Mouse (Mus musculus) adrenal gland, postnatal 25 days (tissue): Measurements from ENCODE around the gene Cyb5r1. TPM values are rescaled to one million over a fixed set of nuclear protein-coding genes. Genes with fewer than 3 reads are reported as not detected.
A peak's percentile ranks its signal among the peaks of the same experiment; 100 is the strongest.

Experiments
- DNase-seq: peaks from one replicate; pipeline ENCODE4 v3.0.0; 2021; ENCODE audit warnings: mixed read lengths
- long read RNA-seq: library from polyadenylated mRNA; stranded (forward); transcript quantifications from one replicate; pipeline ENCODE4 v2.0.0, GENCODE M21; 2021
- total RNA-seq: library from RNA; stranded (reverse); gene quantifications from 2 replicates; pipeline ENCODE4 v1.2.3, GENCODE M21; 2021

Cyb5r1 gene
- total RNA-seq = 51.2 and 62.0 TPM in 2 replicates
- long read RNA-seq, transcript Cyb5r1-205 (9 exons, 2,420 nt) = minor isoform, 6 of 45 reads
- long read RNA-seq, transcript Cyb5r1-201 (9 exons, 1,837 nt) = major isoform, 30 of 45 reads
- long read RNA-seq, partial matches to known transcripts = 6 of 45 reads
- long read RNA-seq, other reads (novel, unspliced or antisense) = 2 of 45 reads

DNA sequence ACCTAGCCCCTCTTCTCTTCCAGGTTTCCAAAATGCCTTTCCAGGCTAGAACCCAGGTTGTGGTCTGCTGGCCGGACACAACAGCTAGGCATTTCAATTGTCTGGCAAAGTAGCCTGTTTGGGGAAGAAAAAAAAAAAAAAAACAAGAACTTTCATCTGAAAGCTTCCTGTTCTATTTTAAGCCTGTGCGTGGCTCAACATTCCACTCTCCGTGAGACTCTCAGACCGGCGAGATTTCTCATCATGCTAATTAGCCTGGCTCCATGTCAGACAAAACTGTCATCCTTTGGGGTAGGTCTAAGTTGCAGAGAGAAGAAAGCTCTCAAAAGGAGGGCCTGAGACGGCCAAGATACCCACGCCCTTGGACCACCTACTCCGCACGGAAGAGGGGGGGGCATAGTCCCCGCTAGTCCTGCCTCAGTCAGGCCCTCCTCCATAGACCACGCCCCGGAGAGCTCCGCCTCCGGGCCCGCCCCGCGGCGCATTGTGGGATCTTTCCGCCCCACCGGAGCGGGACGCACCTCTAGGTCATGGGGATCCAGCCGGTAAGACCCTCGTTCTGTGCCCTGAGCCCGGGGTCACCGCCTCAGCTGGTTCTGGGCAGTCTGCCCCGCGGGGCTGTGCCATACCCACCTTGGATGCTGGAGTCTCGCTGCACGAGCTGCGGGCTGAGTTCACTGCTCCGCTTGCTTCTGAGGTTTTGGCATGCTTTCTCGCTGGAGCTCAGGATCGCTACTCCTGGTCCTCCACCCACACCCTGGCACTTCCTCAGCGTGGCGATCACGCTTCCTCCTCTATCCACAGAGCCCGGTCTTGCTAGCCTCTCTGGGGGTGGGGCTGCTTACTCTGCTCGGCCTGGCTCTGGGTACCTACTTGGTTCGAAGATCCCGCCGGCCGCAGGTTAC lies at the start of gene Cyb5r1:
Gene Cyb5r1 (plus strand): TSS at position 51 of the 905 bp plus-strand sequence.
- DNase-seq = peak; percentile 83

DNA sequence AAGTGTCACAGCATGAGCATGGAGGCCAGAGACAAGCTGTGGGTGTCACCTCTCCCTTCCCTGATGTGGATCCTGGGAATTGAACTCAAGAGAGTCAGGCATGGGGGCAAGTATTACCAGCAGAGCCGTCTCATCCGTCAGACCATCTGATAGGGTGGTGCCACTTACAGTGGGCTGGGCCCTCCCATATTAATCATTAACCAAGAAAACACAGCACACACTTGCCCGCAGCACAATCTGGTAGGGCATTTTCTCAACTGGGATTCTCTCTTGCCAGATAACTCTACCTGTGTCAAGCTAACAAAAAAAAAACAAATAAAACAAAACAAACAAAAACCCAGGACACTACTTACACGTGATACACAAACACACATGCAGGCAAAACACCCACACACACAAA lies 47.9 kb upstream of the Cyb5r1 start:
- DNase-seq = no peak

DNA sequence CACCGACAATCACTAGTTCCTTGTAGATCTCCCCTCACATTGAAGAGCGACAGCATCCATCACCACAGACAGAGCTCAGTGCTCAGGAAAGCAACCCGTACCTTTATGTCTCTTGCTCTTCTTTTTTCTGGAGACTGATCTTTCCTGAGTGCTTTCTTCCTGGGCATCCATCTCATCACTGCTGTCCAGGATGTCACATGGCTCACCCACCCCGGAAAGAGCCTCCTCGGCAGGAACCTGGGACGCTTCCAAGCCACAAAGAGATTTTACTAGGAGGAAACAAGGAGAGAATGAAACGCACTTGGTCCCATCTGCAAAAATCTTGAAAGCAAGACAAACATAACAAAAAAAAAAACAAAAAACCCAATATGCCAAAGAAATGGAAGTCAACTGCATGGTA lies 44.7 kb upstream of the Cyb5r1 start:
- no peak for DNase-seq

DNA sequence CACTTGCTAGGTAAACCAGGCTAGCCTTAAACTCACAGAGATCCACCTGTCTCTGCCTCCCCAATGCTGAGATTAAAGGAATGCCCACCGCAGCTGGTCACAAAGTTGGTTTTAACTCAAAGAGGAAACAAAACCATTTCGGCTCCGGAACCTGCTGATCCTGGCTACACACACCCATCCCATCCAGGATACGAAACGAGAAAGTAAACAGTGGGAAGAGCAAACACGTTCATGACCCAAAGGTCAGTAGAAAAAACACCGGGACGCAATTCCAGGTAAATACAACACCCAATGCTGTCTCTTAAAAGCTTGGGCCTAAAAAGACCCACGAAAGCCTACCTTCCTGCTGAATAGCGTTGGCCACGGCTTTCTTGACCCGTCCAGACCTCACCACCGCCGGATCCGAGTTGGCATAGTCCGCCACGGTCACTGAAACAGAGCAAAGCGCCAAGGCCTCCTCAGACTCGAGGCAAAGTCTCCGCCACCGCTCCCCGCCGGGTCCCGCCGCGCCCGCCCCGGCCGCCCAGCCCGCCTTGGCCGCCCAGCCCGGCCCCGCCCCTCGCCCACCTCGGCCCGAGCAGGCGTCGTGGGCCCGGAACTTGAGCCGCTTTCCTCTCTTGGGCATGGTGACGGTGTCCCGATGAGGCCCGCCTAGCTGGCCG lies 44.0 kb upstream of the Cyb5r1 start:
- DNase-seq = no peak

DNA sequence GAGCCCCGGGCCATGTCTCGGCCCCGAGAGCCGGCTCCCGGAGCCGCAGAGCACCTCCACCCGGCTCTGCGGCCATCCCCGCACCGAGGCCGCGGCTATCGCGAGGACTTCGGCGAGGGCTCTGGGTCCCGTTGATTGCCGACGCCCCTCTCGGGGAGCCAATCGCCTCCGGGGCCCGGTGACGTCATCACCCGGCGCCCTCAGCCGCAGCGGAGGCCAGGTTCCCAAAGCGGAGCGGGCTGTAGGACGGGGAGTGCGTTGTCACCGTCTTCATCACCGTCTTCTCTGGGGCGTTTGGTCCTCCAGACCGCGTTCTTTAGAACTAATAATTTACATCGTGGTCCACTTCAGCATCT lies 43.5 kb upstream of the Cyb5r1 start, which contains the start of gene Tmem183a:
Gene Tmem183a (minus strand): TSS at position 123 of the 356 bp plus-strand sequence.
- peak; percentile 98 for DNase-seq

DNA sequence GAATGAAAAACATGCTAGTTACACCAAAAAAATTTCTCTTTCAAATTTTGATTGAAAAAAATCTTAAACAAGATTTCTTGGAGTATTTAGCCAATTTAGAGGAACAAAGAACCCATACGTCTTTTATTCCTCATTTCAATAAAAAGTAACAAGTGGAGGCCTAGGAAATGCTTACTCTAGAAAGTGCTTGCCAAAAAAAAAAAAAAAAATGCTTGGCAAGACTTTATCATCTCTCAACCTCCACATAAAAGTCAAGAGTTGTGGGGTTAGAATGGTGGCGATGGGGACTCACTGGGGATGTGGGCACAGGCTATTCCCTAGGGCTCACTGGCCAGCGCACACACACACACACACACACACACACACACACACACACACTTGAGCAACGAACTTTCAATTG lies 42.2 kb upstream of the Cyb5r1 start:
- DNase-seq = no peak

DNA sequence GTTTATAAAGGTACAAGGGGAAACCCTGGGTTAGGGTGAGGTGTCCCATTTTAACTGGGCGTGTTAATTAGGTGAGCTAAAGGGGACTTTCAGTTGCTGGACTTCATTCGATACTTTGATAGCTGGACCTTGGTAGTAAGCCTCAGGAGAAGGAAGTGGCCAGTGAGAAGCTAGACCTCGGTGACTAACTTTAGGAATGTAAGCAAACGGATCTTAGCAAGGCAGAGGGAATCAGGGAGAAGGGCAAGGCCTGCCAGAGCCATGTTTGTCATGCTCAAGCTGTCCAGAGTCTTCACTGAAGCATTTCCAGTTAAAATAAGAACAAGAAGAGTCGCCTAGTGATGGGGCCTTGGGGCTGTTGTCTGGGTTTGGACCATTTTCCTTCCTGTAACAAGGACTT lies 39.9 kb upstream of the Cyb5r1 start:
- no peak for DNase-seq

DNA sequence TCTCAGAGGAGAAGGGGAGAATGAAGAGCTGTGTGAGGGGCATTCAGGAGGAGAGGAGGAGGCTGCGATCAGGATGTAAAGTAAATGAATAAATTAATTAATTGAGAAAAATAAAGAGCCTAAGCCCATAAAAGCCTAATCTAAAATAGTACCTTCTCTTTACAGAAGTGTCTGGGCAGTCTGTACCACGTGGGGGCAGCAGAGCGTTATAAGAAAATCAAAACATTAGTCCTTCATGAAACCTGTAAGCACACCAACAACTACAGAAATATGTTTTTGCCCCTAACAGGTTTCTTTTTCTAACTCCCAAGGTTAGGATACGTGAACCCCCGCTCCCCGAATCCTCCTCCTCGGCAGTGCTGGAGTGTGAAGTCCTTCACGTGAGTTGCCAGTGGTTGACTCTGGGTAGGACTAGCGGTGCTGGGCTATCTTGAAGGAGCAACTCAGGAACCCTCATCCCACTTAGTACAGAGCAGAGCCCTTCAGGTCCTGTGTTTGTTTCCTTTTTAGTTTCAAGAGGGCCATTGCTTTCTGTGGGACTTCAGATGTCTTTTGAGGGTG lies 36.5 kb upstream of the Cyb5r1 start:
- DNase-seq = peak; percentile 63

DNA sequence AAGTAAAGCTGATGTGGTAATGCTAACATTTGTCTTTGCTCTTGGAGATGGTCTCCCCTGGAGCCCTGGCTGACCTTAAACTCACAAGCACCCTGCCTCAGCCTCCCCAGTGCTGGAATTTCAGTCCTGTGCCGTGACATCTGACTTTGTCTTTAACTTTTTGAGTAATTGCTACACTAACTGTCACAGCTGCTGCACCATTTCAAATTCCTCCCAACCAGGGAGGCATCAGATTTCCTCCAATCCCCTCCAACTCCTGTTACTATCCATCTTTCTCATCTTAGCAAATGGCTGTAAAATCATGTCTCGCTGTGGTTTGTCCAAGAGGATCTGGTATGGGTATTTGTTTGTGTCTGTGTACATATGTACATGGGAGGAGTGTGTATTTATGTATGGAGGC lies 31.2 kb upstream of the Cyb5r1 start:
- no peak for DNase-seq

DNA sequence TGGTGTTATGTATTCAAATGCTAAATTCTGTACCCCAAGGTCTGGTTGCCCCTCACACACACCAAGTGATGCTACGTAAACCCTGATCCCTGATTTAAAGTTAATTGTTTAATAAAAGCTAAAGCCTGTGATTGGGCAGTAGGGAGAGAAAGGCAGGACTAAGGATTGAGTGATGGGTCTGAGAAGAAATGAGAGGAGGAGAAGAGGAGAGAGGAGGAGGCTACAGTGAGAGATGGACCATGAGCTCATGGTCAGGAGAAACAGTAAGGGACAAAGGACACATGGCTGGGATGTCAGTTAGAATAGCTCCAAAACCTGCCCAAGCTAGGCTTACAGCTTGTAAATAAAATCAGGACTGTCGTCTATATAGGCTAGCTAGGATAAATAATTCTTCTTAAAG lies 24.3 kb upstream of the Cyb5r1 start:
- DNase-seq = no peak

DNA sequence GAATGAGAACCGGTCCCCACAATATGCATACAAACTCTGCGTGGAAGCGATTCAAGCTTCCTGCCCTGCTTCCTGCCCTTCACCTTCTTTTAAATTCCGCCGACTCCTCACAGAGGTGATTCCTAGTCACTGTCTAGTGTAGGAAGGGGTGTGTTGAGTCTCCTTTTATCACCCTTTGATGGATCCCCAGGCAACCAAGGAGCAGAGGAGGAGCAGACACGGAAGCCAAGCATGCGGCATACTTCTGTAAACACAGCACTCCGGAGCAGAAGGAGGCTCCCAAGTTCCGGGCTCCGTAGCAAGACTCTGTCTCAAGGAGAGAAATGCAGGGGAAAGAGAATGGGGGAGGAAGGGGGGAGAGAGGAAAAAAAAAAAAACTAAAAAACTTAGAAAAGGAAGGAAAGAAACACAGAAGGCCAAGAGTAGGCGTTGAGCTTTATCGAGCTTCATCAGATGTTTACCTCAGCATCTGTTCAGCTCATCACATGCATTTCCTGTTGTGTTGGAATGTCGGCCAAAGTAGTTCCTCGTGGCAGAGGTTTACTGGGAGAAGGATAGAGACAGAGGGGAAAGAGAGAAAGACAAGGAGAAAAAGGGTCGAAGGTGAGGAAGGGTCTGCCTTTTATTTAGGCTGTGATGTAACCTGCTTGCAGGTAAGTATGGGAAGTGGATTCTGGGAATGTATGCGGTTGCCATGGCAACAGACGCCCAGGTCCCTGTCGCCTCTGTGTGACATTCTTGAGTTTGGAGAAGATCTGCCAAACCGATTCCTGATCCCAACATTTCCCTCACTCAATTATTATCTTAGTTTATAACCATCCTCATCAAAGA lies 23.3 kb upstream of the Cyb5r1 start:
- no peak for DNase-seq

DNA sequence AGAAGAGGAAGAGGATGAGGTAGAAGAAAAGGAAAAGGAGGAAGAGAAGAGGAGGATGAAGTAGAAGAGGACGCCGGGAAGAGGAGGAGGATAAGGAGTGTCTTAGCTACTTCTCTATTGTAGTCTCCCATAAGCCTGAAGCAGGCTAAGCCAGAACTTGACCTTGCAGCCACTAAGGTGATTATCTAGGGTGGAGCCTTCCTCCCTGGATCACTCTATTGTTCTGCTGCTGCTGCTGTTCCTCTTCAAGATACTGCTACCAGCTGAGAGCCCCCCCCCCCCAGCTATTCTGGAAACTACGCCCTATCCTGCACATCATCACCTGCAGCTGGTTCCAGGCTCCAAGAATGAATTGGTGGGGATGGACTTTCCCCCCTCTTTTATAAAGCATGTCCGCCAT lies 20.8 kb upstream of the Cyb5r1 start:
- no peak for DNase-seq

DNA sequence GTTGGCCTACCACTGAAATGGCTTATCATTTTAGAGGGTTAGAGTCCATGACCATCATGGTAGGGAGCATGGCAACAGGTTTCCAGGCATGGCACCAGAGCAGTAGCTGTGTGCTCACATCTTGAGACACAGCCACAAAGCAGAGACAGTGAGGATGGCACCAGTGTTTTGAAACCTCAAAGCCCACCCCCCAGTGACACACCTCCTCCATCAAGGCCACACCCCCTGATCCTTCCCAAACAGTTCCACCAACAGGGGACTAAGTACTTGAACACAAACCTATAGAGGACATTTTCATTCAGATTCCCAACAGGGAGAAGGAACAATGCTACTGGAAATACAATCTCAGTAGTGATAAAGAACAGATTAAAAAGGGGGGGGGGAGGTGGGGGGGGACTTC lies 20.2 kb upstream of the Cyb5r1 start:
- DNase-seq = no peak

DNA sequence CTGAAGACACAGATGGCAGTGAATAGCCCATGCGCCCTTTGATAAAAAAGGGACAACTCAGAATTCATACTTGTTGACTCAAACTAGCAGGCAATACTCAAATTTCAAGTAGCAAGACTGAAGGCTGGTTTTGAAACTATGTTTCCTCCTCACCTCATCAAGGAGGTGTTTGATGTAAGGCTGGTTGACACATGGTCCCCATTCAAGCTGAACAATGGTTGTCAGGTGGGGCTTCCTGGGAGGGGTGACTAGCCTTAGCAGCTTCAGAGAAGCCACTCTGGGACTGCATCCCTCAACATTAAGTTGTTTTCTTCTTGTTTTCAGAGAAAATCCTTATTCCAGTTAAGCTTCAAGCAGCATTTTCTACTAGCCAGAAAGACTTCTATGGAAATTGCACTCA lies 19.7 kb upstream of the Cyb5r1 start, which contains the start of gene 4933406M09Rik:
Gene 4933406M09Rik (plus strand): TSS at position 275 of the 400 bp plus-strand sequence.
- DNase-seq = no peak

DNA sequence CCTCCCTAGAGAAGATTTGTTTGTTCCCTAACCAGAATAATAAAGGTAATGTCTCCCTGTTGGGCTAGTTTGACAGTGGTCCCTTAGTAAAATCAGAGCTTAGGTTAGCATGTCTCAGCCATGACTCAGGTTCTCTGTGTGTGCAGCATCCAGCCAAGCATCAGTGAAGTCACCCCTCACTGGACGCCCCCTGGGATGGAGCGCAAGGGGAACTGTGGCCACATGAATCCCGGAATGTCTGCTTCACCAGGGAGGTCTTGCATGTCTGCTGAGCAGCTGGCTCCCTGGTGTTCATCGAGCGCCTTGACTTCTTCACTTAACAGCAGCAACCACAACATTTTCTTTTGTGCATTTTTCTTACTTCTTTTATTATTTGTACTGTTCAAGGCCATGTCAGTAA lies 11.5 kb upstream of the Cyb5r1 start:
- no peak for DNase-seq

DNA sequence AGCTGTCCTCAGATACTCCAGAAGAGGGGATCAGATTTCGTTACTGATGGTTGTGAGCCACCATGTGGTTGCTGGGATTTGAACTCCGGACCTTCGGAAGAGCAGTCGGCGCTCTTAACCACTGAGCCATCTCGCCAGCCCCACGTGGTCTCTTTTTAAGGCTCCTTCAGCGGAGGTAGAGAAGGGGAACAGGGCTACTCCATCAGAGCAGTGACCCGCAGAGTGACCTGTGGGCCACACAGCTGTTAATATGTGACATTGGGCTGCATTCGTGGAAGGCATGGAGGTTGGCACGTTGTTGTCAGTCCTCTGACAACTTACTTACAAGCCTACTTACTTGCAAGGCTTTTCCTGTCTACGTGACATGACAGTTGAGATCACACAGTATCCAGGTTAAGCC lies 7.1 kb upstream of the Cyb5r1 start:
- no peak for DNase-seq

DNA sequence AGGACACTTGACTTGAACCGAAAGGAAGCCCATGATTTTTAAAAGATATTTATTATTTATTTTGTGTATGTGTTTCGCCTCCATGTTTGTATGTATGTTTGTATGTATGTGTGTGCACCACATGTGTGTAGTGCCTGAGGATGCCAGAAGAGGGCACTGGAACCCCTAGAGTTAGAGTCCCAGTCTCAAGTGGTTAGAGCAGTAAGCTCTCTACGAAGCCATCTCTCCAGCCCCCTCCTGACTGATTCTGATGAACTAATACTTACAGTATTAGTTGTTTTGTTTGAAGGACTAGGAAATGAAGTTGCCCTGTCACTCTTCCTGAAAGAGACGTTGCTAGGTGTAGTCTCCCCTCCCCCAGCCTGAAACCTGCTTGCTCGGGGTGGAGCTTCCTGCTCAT lies 5.6 kb upstream of the Cyb5r1 start:
- no peak for DNase-seq

DNA sequence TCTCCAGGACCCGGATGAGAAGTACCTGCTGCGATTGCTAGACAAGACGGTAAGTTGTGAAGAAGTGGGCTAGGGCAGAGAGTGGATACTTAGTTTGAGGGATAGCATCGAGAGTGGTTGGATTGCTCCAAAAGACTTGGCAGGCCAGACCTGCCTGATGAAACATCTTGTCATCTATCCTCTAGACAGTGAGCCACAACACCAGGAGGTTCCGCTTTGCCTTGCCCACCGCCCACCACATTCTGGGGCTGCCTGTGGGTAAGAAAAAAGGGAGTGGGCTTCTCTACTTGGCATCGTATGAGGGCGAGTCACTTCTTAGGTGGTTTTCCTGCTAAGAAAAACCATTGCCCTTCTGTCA lies 1.0 kb downstream of the Cyb5r1 start:
- no peak for DNase-seq

DNA sequence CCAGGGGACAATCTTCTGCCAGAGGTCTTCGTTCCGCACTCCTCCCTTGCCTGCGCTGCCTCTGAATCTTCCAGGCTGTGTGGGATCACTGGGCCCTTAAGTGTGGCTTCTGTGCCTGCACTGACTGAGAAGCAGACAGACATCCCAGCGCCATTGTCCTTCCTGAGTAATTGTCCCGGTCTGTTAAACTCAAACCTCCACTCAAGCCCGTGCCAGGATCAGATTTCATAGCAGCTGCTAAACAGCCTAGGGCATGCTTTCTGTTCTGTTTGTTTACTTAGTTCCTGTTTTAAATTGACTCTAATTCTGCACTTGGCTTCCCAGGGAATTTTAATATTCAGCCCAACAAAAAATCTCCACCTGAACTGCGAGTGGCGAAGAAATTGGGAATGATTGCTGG lies 2.7 kb downstream of the Cyb5r1 start:
- no peak for DNase-seq

DNA sequence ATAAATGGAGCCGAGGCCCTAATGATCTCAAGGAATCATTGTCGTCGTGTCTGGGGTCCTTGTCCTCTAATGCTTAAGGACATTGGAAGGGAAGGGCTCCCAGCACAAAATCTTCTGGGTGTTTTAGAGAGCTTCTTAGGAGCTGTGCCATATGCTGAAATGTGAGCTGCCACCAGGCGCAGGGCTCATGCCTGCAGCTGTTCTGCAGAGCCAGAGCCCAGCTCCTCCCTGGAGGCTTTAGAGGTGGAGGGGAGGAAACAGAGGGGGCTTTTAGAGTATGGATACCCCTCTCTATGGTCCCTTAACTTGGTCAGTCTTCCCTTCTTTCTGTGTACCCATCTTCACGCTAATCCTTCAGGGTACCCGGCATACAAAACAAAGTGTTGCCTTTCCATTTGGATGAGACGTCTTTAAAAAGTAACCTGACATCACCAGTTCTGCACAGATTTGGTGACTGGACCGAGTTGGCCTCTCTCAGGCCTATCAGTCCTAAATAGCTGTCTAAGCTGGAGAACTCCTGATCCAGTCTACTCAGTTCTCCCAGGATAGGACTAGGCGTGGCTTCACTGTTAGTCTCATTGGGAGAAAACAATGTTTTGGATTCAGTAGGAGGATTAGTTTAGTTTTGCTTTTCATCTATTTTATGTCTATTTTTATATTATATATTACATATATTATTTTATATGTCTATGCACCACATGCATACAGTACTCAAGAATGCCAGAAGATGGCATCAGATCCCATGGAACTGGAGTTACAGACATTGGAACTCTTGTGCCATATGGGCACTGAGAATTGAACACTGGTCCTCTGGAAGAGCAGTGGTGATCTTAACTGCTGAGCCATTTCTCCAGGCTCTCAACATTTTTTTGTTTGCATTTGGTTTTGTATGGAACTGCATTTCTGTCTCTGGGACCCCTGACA lies 6.6 kb downstream of the Cyb5r1 start:
- DNase-seq = no peak

DNA sequence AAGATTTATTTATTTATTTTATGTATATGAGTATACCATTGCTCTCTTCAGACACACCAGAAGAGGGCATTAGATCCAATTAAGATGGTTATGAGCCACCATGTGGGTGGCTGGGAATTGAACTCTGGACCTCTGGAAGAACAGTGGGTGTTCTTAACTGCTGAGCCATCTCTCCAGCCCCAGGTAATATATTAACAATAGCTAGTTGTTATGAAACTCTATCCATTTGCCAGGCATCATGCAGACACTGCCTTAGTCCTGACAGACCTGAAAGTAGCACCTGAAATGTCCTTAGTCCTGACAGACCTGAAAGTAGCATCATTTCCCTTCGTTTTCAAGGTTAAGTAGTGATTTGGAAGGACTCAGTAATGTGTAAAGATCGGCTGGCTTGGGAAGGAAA lies 8.7 kb downstream of the Cyb5r1 start:
- DNase-seq = no peak
